Mouse (Mus musculus) kidney, embryonic 16.5 days (tissue): Measurements from ENCODE around the gene Pdzrn3. TPM values are rescaled to one million over a fixed set of nuclear protein-coding genes. Genes with fewer than 3 reads are reported as not detected.

ENCODE experiments used
- ATAC-seq: fragments of 200-750 bp; cut with Nextera tagmentation; 2 replicates; pipeline ENCODE4 v1.8.0; 2017; ENCODE audit warnings: moderate TSS enrichment; ENCODE audit not compliant: low FRiP score, low TSS enrichment
- H3K27ac ChIP-seq: fragments of 300-500 bp; sonication (generic); 2 replicates; pipeline ENCODE4 v1.5.1; 2014; ENCODE audit warnings: low read length
- H3K27me3 ChIP-seq: fragments of 300-500 bp; sonication (generic); 2 replicates; pipeline ENCODE4 v1.6.1; 2014; ENCODE audit warnings: low read length, control low read depth, mixed read lengths; ENCODE audit not compliant: insufficient read depth
- H3K36me3 ChIP-seq: fragments of 300-500 bp; sonication (generic); 2 replicates; pipeline ENCODE4 v1.6.1; 2014; ENCODE audit warnings: low read length, control low read depth, mixed read lengths; ENCODE audit not compliant: insufficient read depth
- H3K4me1 ChIP-seq: fragments of 300-500 bp; sonication (generic); 2 replicates; pipeline ENCODE4 v1.6.1; 2014; ENCODE audit warnings: low read length, control low read depth, mixed read lengths; ENCODE audit not compliant: insufficient read depth
- H3K4me2 ChIP-seq: fragments of 300-500 bp; sonication (generic); replicated peaks from 2 replicates; pipeline ENCODE4 v1.6.1; 2014; ENCODE audit warnings: low read depth, low read length
- H3K4me3 ChIP-seq: fragments of 300-500 bp; sonication (generic); 2 replicates; pipeline ENCODE4 v1.5.1; 2014; ENCODE audit warnings: mild to moderate bottlenecking, low read length
- H3K9ac ChIP-seq: fragments of 300-500 bp; sonication (generic); replicated peaks from 2 replicates; pipeline ENCODE4 v1.6.1; 2014; ENCODE audit warnings: low read length
- H3K9me3 ChIP-seq: fragments of 300-500 bp; sonication (generic); 2 replicates; pipeline ENCODE4 v1.6.1; 2016; ENCODE audit warnings: low read length, control low read depth
- WGBS: fragments of 180-500 bp; shearing (Covaris S2); extraction: QIAGEN DNeasy Blood & Tissue Kit; methylation state at CpG from one replicate; pipeline ENCODE4 v1.1.7; 2014; 5-methylcytosine and 5-hydroxymethylcytosine counted together
- polyA plus RNA-seq: library from polyadenylated mRNA; unstranded; fragments of >200 nt; fragmentation: Nextera tagmentation; extraction: Ambion mirVana; gene quantifications from 2 replicates; pipeline ENCODE4 v1.2.1, GENCODE M21; 2015

Gene Pdzrn3
- polyA plus RNA-seq, 1 experiment from 2014 or later = 8.7 TPM

DNA sequence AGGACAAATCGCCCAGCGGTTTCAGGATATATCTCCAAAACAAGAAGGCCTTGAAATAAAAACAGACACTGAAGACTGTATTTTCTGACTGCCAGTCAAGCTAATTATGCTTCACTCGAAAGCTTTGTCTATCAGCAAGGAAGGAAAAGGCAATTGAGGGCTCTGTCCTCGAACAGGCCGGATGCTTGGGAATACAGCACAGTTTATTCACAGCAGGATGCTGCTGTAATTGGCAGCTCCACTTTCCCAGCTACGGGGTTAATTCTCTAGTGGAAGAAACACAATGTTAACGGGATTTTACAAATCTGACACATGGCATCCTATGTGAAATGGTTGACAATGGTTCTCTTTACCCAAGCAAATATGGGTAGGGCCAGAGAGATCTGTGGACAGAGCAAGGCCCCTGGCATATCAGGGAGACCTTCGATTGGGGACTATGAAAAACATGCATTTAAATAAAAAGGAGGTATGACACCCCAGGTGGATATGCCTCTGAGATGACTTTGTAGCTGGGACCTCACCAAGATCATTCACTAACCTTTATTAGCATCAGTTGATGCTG lies 150.3 kb downstream of the Pdzrn3 start:
- no peaks in the 10 kb centered on the region for H3K36me3 ChIP-seq
- no peak overlapping the region for H3K4me3 ChIP-seq
- WGBS = 68% methylated on average over 8 of the region's 8 CpGs
- no peak for ATAC-seq
- no peak overlapping the region for H3K27ac ChIP-seq
- no peak overlapping the region for H3K9ac ChIP-seq
- no peaks in the 10 kb centered on the region for H3K4me1 ChIP-seq
- no peaks in the 10 kb centered on the region for H3K27me3 ChIP-seq
- H3K9me3 ChIP-seq = no peaks in the 10 kb centered on the region
- H3K4me2 ChIP-seq = no peak overlapping the region

GRCm38 (mm10) chr6:101220307-101220706 lies 157.4 kb downstream of the Pdzrn3 start:
- no peak for ATAC-seq
- Histone ChIP-seq H3K9ac (no peak overlapping the region), H3K27me3 (no peaks in the 10 kb centered on the region), H3K4me3 (no peak overlapping the region), H3K9me3 (no peaks in the 10 kb centered on the region), H3K4me1 (peaks cover 13% of the 10 kb centered on the region), H3K4me2 (no peak overlapping the region), H3K36me3 (no peaks in the 10 kb centered on the region), H3K27ac (no peak overlapping the region)
- 62% methylated on average over 3 of the region's 3 CpGs for WGBS

GRCm38 (mm10) chr6:101219004-101219403 lies 158.7 kb downstream of the Pdzrn3 start:
- no peak overlapping the region for H3K4me2 ChIP-seq
- H3K36me3 ChIP-seq = no peaks in the 10 kb centered on the region
- no peak for ATAC-seq
- no peak overlapping the region for H3K27ac ChIP-seq
- H3K4me3 ChIP-seq = no peak overlapping the region
- no peaks in the 10 kb centered on the region for H3K9me3 ChIP-seq
- H3K4me1 ChIP-seq = peaks cover 20% of the 10 kb centered on the region
- H3K27me3 ChIP-seq = no peaks in the 10 kb centered on the region
- WGBS = 88% methylated on average over 3 of the region's 3 CpGs
- H3K9ac ChIP-seq = no peak overlapping the region

DNA sequence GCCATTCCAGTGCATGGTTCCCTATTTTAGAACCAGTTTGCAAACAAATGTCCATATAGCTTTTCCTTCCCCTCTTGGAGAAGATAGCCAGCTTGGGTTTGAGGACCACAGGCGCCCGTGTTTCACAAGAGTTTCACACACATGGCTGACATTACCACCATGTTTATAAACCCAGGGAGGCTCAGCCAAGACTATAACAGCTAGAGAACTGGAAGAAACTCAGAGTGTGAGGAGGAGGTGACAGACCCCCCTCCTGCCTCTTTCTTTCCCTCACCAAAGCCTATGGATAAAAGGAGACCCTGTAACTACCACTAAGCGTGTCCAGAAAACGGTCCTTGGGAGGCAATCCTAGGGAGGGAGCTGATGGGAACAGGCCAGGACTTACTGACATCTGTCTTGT lies 159.5 kb downstream of the Pdzrn3 start:
- Histone ChIP-seq H3K4me2 (no peak overlapping the region), H3K27me3 (no peaks in the 10 kb centered on the region), H3K9ac (no peak overlapping the region), H3K27ac (peak overlapping the region; percentile 43), H3K9me3 (no peaks in the 10 kb centered on the region), H3K4me1 (peaks cover 20% of the 10 kb centered on the region), H3K4me3 (no peak overlapping the region), H3K36me3 (no peaks in the 10 kb centered on the region)
- peak; percentile 12; the same call in 1 of the 2 replicates for ATAC-seq
- 54% methylated on average over 4 of the region's 4 CpGs for WGBS

DNA sequence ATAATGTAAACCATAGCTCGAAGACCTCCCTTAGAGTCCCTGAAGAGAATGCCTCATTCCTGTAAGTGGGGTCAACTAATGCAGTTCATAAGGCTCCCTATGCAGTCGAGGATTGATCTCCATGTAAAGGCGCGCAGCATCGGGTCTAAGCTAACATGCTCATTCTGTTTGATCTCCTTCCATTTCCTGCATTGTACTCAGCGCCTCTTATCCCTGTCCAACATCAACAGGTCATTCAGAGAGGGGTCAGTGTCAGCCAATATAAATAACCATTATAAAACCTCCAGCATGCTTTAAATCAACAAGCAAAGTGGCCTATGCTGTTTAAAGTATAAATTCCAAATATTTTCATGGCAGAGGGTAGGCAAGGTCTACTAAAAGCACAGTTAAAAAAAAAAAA lies 159.9 kb downstream of the Pdzrn3 start:
- peak; percentile 80; the same call in 1 of the 2 replicates for ATAC-seq
- peaks cover 20% of the 10 kb centered on the region for H3K4me1 ChIP-seq
- H3K27me3 ChIP-seq = no peaks in the 10 kb centered on the region
- no peak overlapping the region for H3K4me2 ChIP-seq
- H3K9me3 ChIP-seq = no peaks in the 10 kb centered on the region
- H3K27ac ChIP-seq = no peak overlapping the region; the same call in 1 of the 2 replicates
- no peak overlapping the region for H3K9ac ChIP-seq
- WGBS = 33% methylated on average over 6 of the region's 6 CpGs
- H3K4me3 ChIP-seq = no peak overlapping the region
- H3K36me3 ChIP-seq = no peaks in the 10 kb centered on the region

- H3K36me3 ChIP-seq = no peaks in the 10 kb centered on the region
- no peaks in the 10 kb centered on the region for H3K9me3 ChIP-seq
- no peak overlapping the region for H3K9ac ChIP-seq
- H3K4me1 ChIP-seq = peaks cover 20% of the 10 kb centered on the region
- H3K4me3 ChIP-seq = no peak overlapping the region
- WGBS = 47% methylated on average over 16 of the region's 16 CpGs
- H3K27ac ChIP-seq = no peak overlapping the region
- ATAC-seq = no peak; the same call in 1 of the 2 replicates
- H3K4me2 ChIP-seq = no peak overlapping the region; the same call in 1 of the 2 replicates
- no peaks in the 10 kb centered on the region for H3K27me3 ChIP-seq
Observed at GRCm38 (mm10) chr6:101215436-101215791, 162.3 kb downstream of the Pdzrn3 start.

DNA sequence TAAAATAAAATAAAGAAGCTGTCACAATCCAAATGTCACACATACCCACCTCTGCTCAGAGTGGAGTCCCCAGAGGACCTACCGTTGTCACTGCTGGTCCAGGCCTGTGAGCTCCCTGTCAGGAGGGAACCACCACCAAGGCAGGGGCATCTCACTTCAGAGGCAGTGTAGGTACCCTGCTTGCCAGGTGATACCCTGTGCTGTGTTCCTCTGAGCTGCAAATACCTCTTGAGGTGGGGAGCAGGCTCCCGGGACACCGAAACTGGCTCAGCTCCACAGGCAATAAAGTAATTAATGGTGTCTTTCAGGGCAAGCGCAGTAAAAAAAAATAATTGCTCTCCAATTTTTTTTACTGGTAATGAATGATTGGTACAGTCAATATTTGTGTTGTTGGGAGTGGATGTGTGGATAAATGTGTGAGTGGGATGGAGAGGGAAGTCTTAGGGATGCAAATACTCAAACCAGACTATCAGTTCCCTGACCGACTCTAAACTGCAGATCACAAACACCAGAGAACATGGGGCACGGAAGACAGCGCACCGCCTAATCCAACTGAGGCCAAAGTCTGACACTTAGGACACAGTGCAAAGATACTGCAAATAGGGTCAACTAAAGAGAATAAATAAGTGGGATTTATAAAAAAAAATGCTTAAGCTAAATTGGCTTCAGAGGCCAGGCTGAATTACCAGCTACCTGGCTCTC lies 162.8 kb downstream of the Pdzrn3 start:
- no peaks in the 10 kb centered on the region for H3K9me3 ChIP-seq
- H3K36me3 ChIP-seq = no peaks in the 10 kb centered on the region
- no peak overlapping the region for H3K27ac ChIP-seq
- peaks cover 20% of the 10 kb centered on the region for H3K4me1 ChIP-seq
- H3K4me2 ChIP-seq = no peak overlapping the region
- no peaks in the 10 kb centered on the region for H3K27me3 ChIP-seq
- H3K4me3 ChIP-seq = no peak overlapping the region
- 59% methylated on average over 8 of the region's 8 CpGs for WGBS
- H3K9ac ChIP-seq = no peak overlapping the region
- no peak for ATAC-seq

DNA sequence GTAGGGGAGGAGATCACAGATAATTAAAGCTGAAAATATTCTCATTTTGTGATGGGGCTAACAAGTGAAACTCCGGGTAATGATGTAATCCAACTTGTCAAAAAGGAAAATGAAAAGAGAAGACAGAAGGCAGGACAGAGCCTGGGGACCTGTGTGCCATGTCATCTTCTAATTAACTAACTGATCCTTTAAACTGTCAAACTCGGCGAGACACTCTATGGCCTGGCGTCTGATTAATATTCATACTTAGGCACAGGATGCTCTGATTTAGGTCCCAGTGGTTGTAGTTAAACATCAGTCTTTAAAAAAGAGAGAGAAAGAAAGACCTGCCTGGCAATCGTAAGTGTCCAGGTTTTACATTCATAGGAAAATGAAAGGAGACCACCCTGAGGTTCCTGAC lies 164.6 kb downstream of the Pdzrn3 start:
- ATAC-seq = no peak
- Histone ChIP-seq H3K27ac (no peak overlapping the region), H3K4me3 (no peak overlapping the region), H3K4me2 (no peak overlapping the region), H3K4me1 (peaks cover 10% of the 10 kb centered on the region), H3K9ac (no peak overlapping the region), H3K9me3 (no peaks in the 10 kb centered on the region), H3K36me3 (no peaks in the 10 kb centered on the region), H3K27me3 (no peaks in the 10 kb centered on the region)
- 89% methylated on average over 5 of the region's 5 CpGs for WGBS

DNA sequence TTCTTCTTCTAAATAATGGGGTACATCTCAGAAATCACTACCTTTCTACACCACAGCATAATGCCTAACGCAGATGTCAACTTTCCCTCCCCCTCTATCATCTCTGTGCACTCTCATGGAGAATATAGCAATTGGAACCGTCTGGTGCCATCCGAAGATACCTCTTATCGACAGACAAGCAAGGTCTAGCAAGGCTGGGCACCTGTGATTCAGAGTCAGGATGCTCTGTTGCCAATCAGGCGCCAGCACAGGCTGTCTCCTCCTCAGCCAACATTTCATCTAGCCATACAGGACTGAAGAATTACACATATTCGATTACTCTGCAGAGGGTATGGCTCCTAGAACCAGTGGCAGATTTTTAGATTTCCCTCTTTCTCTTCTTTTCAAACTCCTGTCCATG lies 165.6 kb downstream of the Pdzrn3 start:
- no peaks in the 10 kb centered on the region for H3K27me3 ChIP-seq
- no peak overlapping the region for H3K27ac ChIP-seq
- H3K36me3 ChIP-seq = no peaks in the 10 kb centered on the region
- no peak overlapping the region for H3K4me2 ChIP-seq
- peaks cover 10% of the 10 kb centered on the region; the same call in 1 of the 2 replicates for H3K4me1 ChIP-seq
- no peak overlapping the region for H3K9ac ChIP-seq
- no peak overlapping the region for H3K4me3 ChIP-seq
- WGBS = 94% methylated on average over 6 of the region's 6 CpGs
- no peak for ATAC-seq
- no peaks in the 10 kb centered on the region for H3K9me3 ChIP-seq

- H3K9ac ChIP-seq = no peak overlapping the region
- no peak overlapping the region for H3K27ac ChIP-seq
- H3K27me3 ChIP-seq = no peaks in the 10 kb centered on the region
- no peak for ATAC-seq
- no peak overlapping the region for H3K4me2 ChIP-seq
- peaks cover 10% of the 10 kb centered on the region; the same call in 1 of the 2 replicates for H3K4me1 ChIP-seq
- 85% methylated on average over 8 of the region's 8 CpGs for WGBS
- H3K36me3 ChIP-seq = no peaks in the 10 kb centered on the region
- H3K4me3 ChIP-seq = no peak overlapping the region
- H3K9me3 ChIP-seq = no peaks in the 10 kb centered on the region
Observed at GRCm38 (mm10) chr6:101211361-101211841, 166.3 kb downstream of the Pdzrn3 start.
